Mouse (Mus musculus) C2C12 (cell line): ENCODE data around the gene Med17. TPM values are rescaled to one million over a fixed set of nuclear protein-coding genes. Genes with fewer than 3 reads are reported as not detected.

Experiments
- H3K27me3 ChIP-seq: one replicate; pipeline ENCODE4 v1.6.1; 2011; ENCODE audit not compliant: control insufficient read depth, insufficient read depth, insufficient read length
- H3K36me3 ChIP-seq: one replicate; pipeline ENCODE4 v1.6.1; 2011; ENCODE audit not compliant: control insufficient read depth, insufficient read depth
- H3K4me3 ChIP-seq: one replicate; pipeline ENCODE4 v1.5.1; 2011; ENCODE audit warnings: mild to moderate bottlenecking, control low read depth; ENCODE audit not compliant: poor library complexity, insufficient read depth, severe bottlenecking
- H3K79me2 ChIP-seq: one replicate; pipeline ENCODE4 v1.6.1; 2011; ENCODE audit not compliant: control insufficient read depth, insufficient read depth
- H3K79me3 ChIP-seq: one replicate; pipeline ENCODE4 v1.6.1; 2011; ENCODE audit warnings: low read depth, control low read depth
- H3ac ChIP-seq: one replicate; pipeline ENCODE3; 2011; ENCODE audit warnings: low read depth; ENCODE audit not compliant: control insufficient read depth, insufficient read length
- CEBPB ChIP-seq: IDR thresholded peaks from one replicate; pipeline ENCODE4 v1.6.1; 2011; ENCODE audit warnings: low read depth, mild to moderate bottlenecking, control low read depth, moderate library complexity
- CTCF ChIP-seq: IDR thresholded peaks from one replicate; pipeline ENCODE4 v1.5.1; 2011; ENCODE audit not compliant: control insufficient read depth, insufficient read depth, insufficient read length
- FOSL1 ChIP-seq: IDR thresholded peaks from one replicate; pipeline ENCODE4 v1.8.0; 2011; ENCODE audit warnings: mild to moderate bottlenecking, low read length; ENCODE audit not compliant: poor library complexity, insufficient read depth, severe bottlenecking
- MAX ChIP-seq: IDR thresholded peaks from one replicate; pipeline ENCODE4 v1.6.1; 2011; ENCODE audit warnings: mild to moderate bottlenecking, control low read depth
- MYOD1 ChIP-seq: IDR thresholded peaks from one replicate; pipeline ENCODE4 v1.6.1; 2011; ENCODE audit warnings: low read depth; ENCODE audit not compliant: control insufficient read depth, insufficient read length
- MYOG ChIP-seq: IDR thresholded peaks from one replicate; pipeline ENCODE4 v1.6.1; 2011; ENCODE audit not compliant: control insufficient read depth, insufficient read length; ENCODE audit errors: extremely low read depth
- USF1 ChIP-seq: IDR thresholded peaks from one replicate; pipeline ENCODE4 v1.6.1; 2011; ENCODE audit warnings: low read depth, mild to moderate bottlenecking, control low read depth, moderate library complexity
- polyA plus RNA-seq: library from polyadenylated mRNA; unstranded; fragments of >200 nt; fragmentation: generic; extraction: Trizol; gene quantifications from one replicate; pipeline ENCODE4 v1.2.1, GENCODE M21; 2012; ENCODE audit warnings: missing spikeins

Med17 gene
- polyA plus RNA-seq, 1 experiment, result 34.2 TPM

GRCm38 (mm10) chr9:15298451-15298850 lies 18.7 kb upstream of the Med17 start:
- Histone ChIP-seq H3K79me2 (no peaks in the 10 kb centered on the region), H3K36me3 (no peaks in the 10 kb centered on the region), H3K79me3 (no peaks in the 10 kb centered on the region), H3ac (no peak overlapping the region), H3K4me3 (no peak overlapping the region), H3K27me3 (no peaks in the 10 kb centered on the region)
- TF ChIP-seq MAX (no peak), CTCF (no peak), MYOG (no peak), MYOD1 (no peak), CEBPB (no peak), USF1 (no peak), FOSL1 (no peak)

- no peak overlapping the region for H3ac ChIP-seq
- H3K79me3 ChIP-seq, result no peaks in the 10 kb centered on the region
- H3K36me3 ChIP-seq, result no peaks in the 10 kb centered on the region
- no peak overlapping the region for H3K4me3 ChIP-seq
- no peaks in the 10 kb centered on the region for H3K79me2 ChIP-seq
- TF ChIP-seq MYOG (no peak), CEBPB (no peak), MAX (no peak), MYOD1 (no peak), FOSL1 (no peak), USF1 (no peak), CTCF (no peak)
- H3K27me3 ChIP-seq, result no peaks in the 10 kb centered on the region
Measured at GRCm38 (mm10) chr9:15297112-15297511, 17.4 kb upstream of the Med17 start.

DNA sequence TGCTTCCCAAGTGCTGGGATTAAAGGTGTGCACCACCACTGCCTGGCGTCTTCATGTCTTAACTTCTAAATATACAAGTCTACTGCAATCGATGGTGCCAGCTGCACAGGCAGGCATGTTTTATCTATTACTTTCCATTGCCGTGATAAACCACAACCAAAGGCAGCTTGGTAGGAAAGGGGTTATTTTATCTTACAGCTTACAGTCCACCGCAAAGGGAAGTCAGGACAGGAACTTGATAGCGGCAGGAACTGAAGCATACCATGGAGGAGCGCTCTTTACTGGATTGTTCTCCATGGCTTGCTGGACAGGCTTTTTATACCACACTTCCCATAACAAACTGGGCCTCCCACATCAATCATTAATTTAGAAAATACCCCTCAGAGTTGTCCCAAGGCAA lies 9.5 kb upstream of the Med17 start:
- H3ac ChIP-seq, result no peak overlapping the region
- no peaks in the 10 kb centered on the region for H3K79me3 ChIP-seq
- TF ChIP-seq MAX (no peak), USF1 (no peak), CEBPB (no peak), MYOG (no peak), CTCF (no peak), FOSL1 (no peak)
- no peaks in the 10 kb centered on the region for H3K79me2 ChIP-seq
- no peak overlapping the region for H3K4me3 ChIP-seq
- no peaks in the 10 kb centered on the region for H3K27me3 ChIP-seq
- H3K36me3 ChIP-seq, result no peaks in the 10 kb centered on the region

DNA sequence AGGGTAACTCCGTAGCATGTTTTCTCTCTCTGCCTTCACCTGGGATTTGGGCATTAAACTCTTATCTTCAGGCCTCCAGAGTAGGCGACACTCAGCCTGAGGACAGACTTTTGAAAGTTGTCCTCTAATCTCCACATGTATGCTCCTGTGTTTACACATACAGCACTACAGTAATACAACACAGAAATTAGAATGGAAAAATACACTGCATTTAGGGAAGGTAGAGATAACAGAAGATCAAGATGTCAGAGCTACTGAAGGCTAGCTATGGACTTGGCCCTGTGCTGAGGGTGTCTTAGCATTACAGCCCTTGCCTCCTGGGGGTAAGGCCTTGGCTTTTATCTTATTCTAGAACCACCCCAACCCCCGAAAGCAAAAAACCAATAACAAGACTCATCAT lies 8.7 kb upstream of the Med17 start:
- TF ChIP-seq USF1, result no peak
- TF ChIP-seq FOSL1, result no peak
- Histone ChIP-seq H3K79me2 (no peaks in the 10 kb centered on the region), H3K4me3 (no peak overlapping the region), H3ac (no peak overlapping the region), H3K27me3 (no peaks in the 10 kb centered on the region), H3K79me3 (no peaks in the 10 kb centered on the region), H3K36me3 (no peaks in the 10 kb centered on the region)

- no peak overlapping the region for H3K4me3 ChIP-seq
- H3K79me2 ChIP-seq, result no peaks in the 10 kb centered on the region
- H3K79me3 ChIP-seq, result no peaks in the 10 kb centered on the region
- H3K27me3 ChIP-seq, result no peaks in the 10 kb centered on the region
- no peak for TF ChIP-seq CEBPB
- no peak for TF ChIP-seq USF1
- TF ChIP-seq CTCF, result no peak
- TF ChIP-seq MYOD1, result no peak
- no peak for TF ChIP-seq MAX
- TF ChIP-seq FOSL1, result no peak
- TF ChIP-seq MYOG, result no peak
- H3ac ChIP-seq, result no peak overlapping the region
- no peaks in the 10 kb centered on the region for H3K36me3 ChIP-seq
Measured at GRCm38 (mm10) chr9:15287846-15288245, 8.1 kb upstream of the Med17 start.

- no peaks in the 10 kb centered on the region for H3K27me3 ChIP-seq
- no peaks in the 10 kb centered on the region for H3K36me3 ChIP-seq
- no peak overlapping the region for H3ac ChIP-seq
- no peak overlapping the region for H3K4me3 ChIP-seq
- TF ChIP-seq USF1 (no peak), CEBPB (no peak), MYOG (no peak), MYOD1 (no peak), MAX (no peak), CTCF (no peak), FOSL1 (no peak)
- H3K79me2 ChIP-seq, result no peaks in the 10 kb centered on the region
- no peaks in the 10 kb centered on the region for H3K79me3 ChIP-seq
Measured at GRCm38 (mm10) chr9:15285443-15285842, 5.7 kb upstream of the Med17 start.
